Mouse (Mus musculus): Measurements from ENCODE around the gene Sult2a2. TPM values are rescaled to one million over a fixed set of nuclear protein-coding genes. Genes with fewer than 3 reads are reported as not detected.
"Not testable (repeated sequence)": the region's sequence is repeated elsewhere in the genome, so short reads cannot be mapped to it uniquely, and the experiment has no call there.

Sult2a2 gene
- polyA plus RNA-seq (2012; rRNA removed), result not detected in 2 replicates

GRCm38 (mm10) chr7:13733205-13733604, at the start of gene Sult2a2:
Gene Sult2a2 (plus strand): TSS chr7:13733505.
- H3K4me3 ChIP-seq (replicated peaks; ENCODE audit: extremely low read depth, low read depth, low read length); H3K4me1 ChIP-seq (ENCODE audit: control insufficient read depth, insufficient read depth, low read length); DNase-seq: not testable (repeated sequence)
- 94% methylated on average over 2 of the region's 2 CpGs for WGBS

GRCm38 (mm10) chr7:13813913-13814312, 80.6 kb downstream of the Sult2a2 start:
- Histone ChIP-seq H3K4me1 (ENCODE audit: control insufficient read depth, insufficient read depth, low read length) (no peaks in the 10 kb centered on the region), H3K4me3 (replicated peaks; ENCODE audit: extremely low read depth, low read depth, low read length) (no peak overlapping the region)
- 83% methylated on average over 1 of the region's 1 CpGs for WGBS
- TF ChIP-seq CTCF (IDR thresholded peaks at IDR 0.05; ENCODE audit: insufficient read depth, low read length), result no peak
- no peak for TF ChIP-seq POLR2A (IDR thresholded peaks at IDR 0.05; ENCODE audit: borderline replicate concordance, extremely low read depth, low read depth, low read length)
- DNase-seq, result no peak

Other genes with a start within 250 kb of the Sult2a2 start
- not detected in 2 replicates for gene Bsph2, start 162.4 kb upstream of the Sult2a2 start, polyA plus RNA-seq (2012; rRNA removed)
- gene Sult2a5, start 109.5 kb upstream of the Sult2a2 start, polyA plus RNA-seq (2012; rRNA removed), result not detected in 2 replicates
- gene Sult2a1, start 103.9 kb downstream of the Sult2a2 start, polyA plus RNA-seq (2012; rRNA removed), result not detected in 2 replicates

Measured in lung, adult 2 months (tissue).